Mouse (Mus musculus): ENCODE results near the gene Rpa1.

Rpa1 gene

GRCm38 (mm10) chr11:75324433-75324832, 23.7 kb downstream of the Rpa1 start:
- intact Hi-C loops (cut with DNase I), result no loop called here

GRCm38 (mm10) chr11:75323326-75323737, 24.8 kb downstream of the Rpa1 start:
- intact Hi-C loops (cut with DNase I), result no loop called here

- intact Hi-C loops (cut with DNase I), result no loop called here
These were observed 28.9 kb downstream of the Rpa1 start for GRCm38 (mm10) chr11:75319246-75319645.

GRCm38 (mm10) chr11:75318351-75319221, 29.5 kb downstream of the Rpa1 start:
- intact Hi-C loops (cut with DNase I), result no loop called here

- intact Hi-C loops (cut with DNase I), result no loop called here
These were observed 34.3 kb downstream of the Rpa1 start for GRCm38 (mm10) chr11:75313834-75314233.

GRCm38 (mm10) chr11:75311751-75312150, 36.4 kb downstream of the Rpa1 start:
- intact Hi-C loops (cut with DNase I), result no loop called here

GRCm38 (mm10) chr11:75310813-75311212, 37.3 kb downstream of the Rpa1 start:
- intact Hi-C loops (cut with DNase I), result no loop called here

- intact Hi-C loops (cut with DNase I), result loop anchor here (10.0 kb wide), 1 partner anchor 66 kb away; no protein-coding TSS in a partner anchor
These were observed 39.5 kb downstream of the Rpa1 start for GRCm38 (mm10) chr11:75308650-75309049.

- intact Hi-C loops (cut with DNase I), result loop anchor here (10.0 kb wide), 1 partner anchor 70 kb away; no protein-coding TSS in a partner anchor
These were observed 43.3 kb downstream of the Rpa1 start for GRCm38 (mm10) chr11:75304797-75305196.

GRCm38 (mm10) chr11:75300954-75301353, 47.2 kb downstream of the Rpa1 start:
- intact Hi-C loops (cut with DNase I), result loop anchor here (10.0 kb wide), 1 partner anchor 74 kb away; no protein-coding TSS in a partner anchor

GRCm38 (mm10) chr11:75299786-75300185, 48.3 kb downstream of the Rpa1 start:
- intact Hi-C loops (cut with DNase I), result loop anchor here (10.0 kb wide), 2 partner anchors 75 to 355 kb away; no protein-coding TSS in a partner anchor

GRCm38 (mm10) chr11:75298491-75298890, 49.6 kb downstream of the Rpa1 start:
- intact Hi-C loops (cut with DNase I), result loop anchor here (10.0 kb wide), 1 partner anchor 354 kb away; no protein-coding TSS in a partner anchor

GRCm38 (mm10) chr11:75297631-75298030, 50.5 kb downstream of the Rpa1 start:
- intact Hi-C loops (cut with DNase I), result loop anchor here (10.0 kb wide), 1 partner anchor 353 kb away; no protein-coding TSS in a partner anchor

GRCm38 (mm10) chr11:75296406-75297005, 51.6 kb downstream of the Rpa1 start:
- intact Hi-C loops (cut with DNase I), result loop anchor here (10.0 kb wide), 1 partner anchor 352 kb away; no protein-coding TSS in a partner anchor

GRCm38 (mm10) chr11:75295534-75295933, 52.6 kb downstream of the Rpa1 start:
- intact Hi-C loops (cut with DNase I), result loop anchor here (10.0 kb wide), 1 partner anchor 351 kb away; no protein-coding TSS in a partner anchor

GRCm38 (mm10) chr11:75294862-75295261, 53.3 kb downstream of the Rpa1 start:
- intact Hi-C loops (cut with DNase I), result loop anchor here (5.0 to 10.0 kb wide), 2 partner anchors 43 to 350 kb away; no protein-coding TSS in a partner anchor

- intact Hi-C loops (cut with DNase I), result loop anchor here (5.0 to 10.0 kb wide), 2 partner anchors 42 to 349 kb away; no protein-coding TSS in a partner anchor
These were observed 54.2 kb downstream of the Rpa1 start for GRCm38 (mm10) chr11:75293852-75294361.

GRCm38 (mm10) chr11:75292281-75292680, 55.8 kb downstream of the Rpa1 start:
- intact Hi-C loops (cut with DNase I), result loop anchor here (5.0 to 10.0 kb wide), 2 partner anchors 40 to 347 kb away; no protein-coding TSS in a partner anchor

- intact Hi-C loops (cut with DNase I), result loop anchor here (2.0 to 10.0 kb wide), 3 partner anchors 39 to 347 kb away; partner anchors contain the start of gene Rtn4rl1
These were observed 56.5 kb downstream of the Rpa1 start for GRCm38 (mm10) chr11:75291389-75292215.

GRCm38 (mm10) chr11:75290566-75291271, 57.4 kb downstream of the Rpa1 start:
- intact Hi-C loops (cut with DNase I), result loop anchor here (2.0 to 10.0 kb wide), 3 partner anchors 38 to 346 kb away; partner anchors contain the start of gene Rtn4rl1

Data from adrenal gland (tissue).